Mouse (Mus musculus) embryonic stem cell, embryonic (primary cell): Measurements from ENCODE around the gene Sema6b.

Experiments
- CTCF ChIA-PET, 4 experiments: fragments of 300-600 bp in 2 of 4; fragments of 350-600 bp in 2 of 4; sonication (Branson Sonifier 250); formaldehyde crosslinking; loops; one replicate each; lab custom pipeline; 2022; ENCODE audit warnings: inconsistent platforms in 2 of 4; lab: Charles Lee
- POLR2A ChIA-PET, 4 experiments: fragments of 300-600 bp in 2 of 4; fragments of 350-600 bp in 2 of 4; sonication (Branson Sonifier 250); formaldehyde crosslinking; loops; one replicate each; lab custom pipeline; 2022; ENCODE audit warnings: antibody characterized with exemption in 4 of 4, inconsistent platforms in 1 of 4; lab: Charles Lee

Sema6b gene

GRCm38 (mm10) chr17:56132661-56133060, 7.5 kb downstream of the Sema6b start:
- CTCF ChIA-PET, result interaction anchor here in 3 of 4 experiments (0.9 to 3.1 kb wide), 4 partner anchors 12 to 123 kb away, joined by 3 to 16 read pairs (median 7); partner anchors contain the start of gene Lrg1 (in 1 of the 3)
- POLR2A ChIA-PET, result interaction anchor here in 1 of 4 experiments (0.6 kb wide), 1 partner anchor 8 kb away, joined by 3 read pairs; no protein-coding TSS in a partner anchor

GRCm38 (mm10) chr17:56131814-56132213, 8.3 kb downstream of the Sema6b start:
- CTCF ChIA-PET, result interaction anchor here (0.6 to 2.6 kb wide), 89 partner anchors 8 to 533 kb away, joined by 3 to 29 read pairs (median 4); partner anchors contain the start of genes Plin5 (in 3 of the 4), Sema6b (in 3 of the 4), Dpp9 (in 2 of the 4) and Chaf1a (in 1 of the 4)
- POLR2A ChIA-PET, result interaction anchor here in 3 of 4 experiments (0.6 to 1.9 kb wide), 24 partner anchors 8 to 427 kb away, joined by 3 to 9 read pairs (median 3); partner anchors contain the start of genes Chaf1a (in 1 of the 3), Hdgfl2 (in 1 of the 3), Plin5 (in 1 of the 3) and Sema6b (in 1 of the 3)

DNA sequence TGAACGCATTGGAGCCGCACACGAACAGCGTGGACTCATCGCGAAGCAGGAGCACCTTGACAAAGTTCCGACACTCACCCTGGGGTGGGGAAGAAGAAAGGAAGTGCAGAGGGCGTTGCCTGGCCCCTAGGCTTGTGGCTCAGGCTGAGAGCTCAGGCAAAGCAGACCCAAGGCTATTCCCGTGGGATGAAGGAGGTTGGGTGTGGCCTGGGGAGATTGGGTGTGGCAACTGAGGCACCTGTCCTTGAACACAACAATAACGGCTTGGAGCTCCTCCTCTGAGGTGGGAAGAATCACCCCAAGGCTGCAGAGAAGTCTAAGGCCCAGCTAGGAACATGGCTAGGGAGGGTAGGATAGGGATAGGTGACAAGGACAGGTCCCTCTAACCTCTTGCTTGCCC, 9.0 kb downstream of the Sema6b start:
- CTCF ChIA-PET, result interaction anchor here (0.5 to 2.6 kb wide), 100 partner anchors 8 to 533 kb away, joined by 3 to 29 read pairs (median 4); partner anchors contain the start of genes Plin5 (in 3 of the 4), Sema6b (in 3 of the 4), Chaf1a (in 1 of the 4) and Dpp9 (in 1 of the 4)
- POLR2A ChIA-PET, result interaction anchor here in 3 of 4 experiments (0.6 to 1.9 kb wide), 27 partner anchors 9 to 430 kb away, joined by 3 to 9 read pairs (median 3); partner anchors contain the start of genes Chaf1a (in 1 of the 3), Hdgfl2 (in 1 of the 3), Plin5 (in 1 of the 3) and Sema6b (in 1 of the 3)

DNA sequence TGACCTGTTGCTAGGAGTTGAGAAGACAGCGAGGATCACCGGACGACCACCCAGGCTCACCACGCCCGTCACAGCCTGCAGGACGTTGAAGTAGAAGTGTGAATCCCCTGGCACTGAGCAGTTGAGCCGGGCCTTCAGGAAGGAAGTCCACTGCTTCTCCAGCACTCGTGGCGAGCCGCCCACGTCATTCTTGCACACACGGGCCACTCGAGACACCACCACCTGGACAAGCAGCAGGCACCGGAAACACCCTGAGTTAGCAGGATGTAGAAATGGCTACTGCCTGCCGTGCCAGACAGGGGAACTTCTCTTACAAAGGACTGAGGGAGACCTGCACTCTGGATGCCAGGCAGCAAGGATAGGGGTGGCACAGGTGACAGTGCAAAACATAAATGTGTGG, 11.9 kb downstream of the Sema6b start:
- ChIA-PET CTCF (no interaction called here), POLR2A (no interaction called here)

DNA sequence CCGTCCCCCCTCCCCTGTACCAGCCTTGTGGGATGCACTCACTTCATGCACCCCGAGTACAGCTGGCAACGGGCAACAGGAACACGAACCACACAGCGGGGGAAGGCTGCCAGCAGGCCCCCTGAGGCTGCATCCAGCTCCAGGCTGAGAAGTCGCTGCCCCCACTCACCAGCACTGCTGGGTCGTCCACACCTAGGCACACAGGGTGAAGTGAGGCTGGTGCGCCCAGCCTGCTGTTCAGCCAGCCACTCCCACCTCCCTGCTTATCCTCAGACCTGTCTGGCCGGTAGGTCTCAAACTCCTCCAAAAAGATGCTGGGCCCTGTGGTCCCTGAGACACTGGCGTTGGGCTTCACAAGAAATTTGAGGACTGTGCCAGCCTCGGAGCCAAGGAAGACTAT, 14.0 kb downstream of the Sema6b start:
- CTCF ChIA-PET, result interaction anchor here in 3 of 4 experiments (0.5 to 1.7 kb wide), 7 partner anchors 8 to 505 kb away, joined by 3 to 8 read pairs (median 4); partner anchors contain the start of gene Plin5 (in 1 of the 3)
- POLR2A ChIA-PET, result interaction anchor here in 2 of 4 experiments (1.0 to 2.1 kb wide), 5 partner anchors 9 to 115 kb away, joined by 3 to 4 read pairs (median 3); partner anchors contain the start of gene Plin5 (in 1 of the 2)

- CTCF ChIA-PET, result interaction anchor here (0.6 to 1.8 kb wide), 69 partner anchors 9 to 763 kb away, joined by 3 to 18 read pairs (median 5); partner anchors contain the start of genes Dpp9 (in 2 of the 4), Sema6b (in 2 of the 4), Hdgfl2 (in 1 of the 4) and Kdm4b (in 1 of the 4)
- POLR2A ChIA-PET, result interaction anchor here (0.6 to 2.1 kb wide), 12 partner anchors 14 to 166 kb away, joined by 3 to 6 read pairs (median 4); partner anchors contain the start of gene Chaf1a (in 1 of the 4)
These were observed 14.9 kb downstream of the Sema6b start for GRCm38 (mm10) chr17:56125276-56125630.

DNA sequence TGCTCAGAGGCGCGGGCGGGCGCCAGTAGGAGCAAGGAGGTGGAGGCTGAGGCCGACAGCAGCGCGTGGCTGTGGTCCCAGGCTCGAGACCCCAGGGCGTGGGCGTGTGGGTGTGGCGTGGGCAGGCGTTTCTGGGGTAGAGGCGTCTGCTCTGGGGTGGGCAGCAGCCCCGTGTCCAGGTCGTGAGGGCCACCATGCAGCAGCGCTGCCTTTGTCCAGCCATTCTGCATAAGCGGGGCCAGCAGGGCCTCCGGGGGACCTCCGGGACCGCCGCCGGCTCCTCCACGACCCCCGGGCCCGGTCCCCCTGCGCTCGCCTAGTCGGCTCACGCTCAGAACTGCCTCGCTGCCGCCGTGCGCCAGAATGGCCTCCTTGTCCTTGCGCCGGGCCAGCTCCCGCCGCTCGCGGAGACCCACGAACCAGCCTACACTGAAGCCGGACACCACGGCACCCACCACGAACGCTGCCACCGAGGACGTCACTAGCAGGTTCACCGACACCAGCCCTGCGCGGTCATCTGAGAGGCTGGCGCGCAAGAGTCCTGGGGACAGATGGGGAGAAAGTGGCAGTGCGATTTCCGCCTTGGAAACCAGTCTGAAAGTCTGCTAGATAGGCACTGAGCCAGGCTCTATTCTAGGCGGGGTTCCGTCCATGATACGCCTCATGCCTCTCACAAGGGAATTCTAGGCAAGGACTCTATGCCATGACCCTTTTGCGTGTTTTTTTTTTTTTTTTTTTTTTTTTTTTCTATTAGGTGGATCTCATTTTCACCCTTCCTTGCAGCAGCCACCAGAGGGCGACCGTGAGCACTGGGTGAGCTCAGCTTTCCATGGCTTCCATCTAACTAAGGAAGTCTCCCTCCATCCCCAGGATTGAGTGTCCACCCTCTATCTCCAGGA, 15.5 kb downstream of the Sema6b start:
- CTCF ChIA-PET, result interaction anchor here (0.6 to 1.8 kb wide), 69 partner anchors 9 to 763 kb away, joined by 3 to 18 read pairs (median 5); partner anchors contain the start of genes Dpp9 (in 2 of the 4), Sema6b (in 2 of the 4), Hdgfl2 (in 1 of the 4) and Kdm4b (in 1 of the 4)

DNA sequence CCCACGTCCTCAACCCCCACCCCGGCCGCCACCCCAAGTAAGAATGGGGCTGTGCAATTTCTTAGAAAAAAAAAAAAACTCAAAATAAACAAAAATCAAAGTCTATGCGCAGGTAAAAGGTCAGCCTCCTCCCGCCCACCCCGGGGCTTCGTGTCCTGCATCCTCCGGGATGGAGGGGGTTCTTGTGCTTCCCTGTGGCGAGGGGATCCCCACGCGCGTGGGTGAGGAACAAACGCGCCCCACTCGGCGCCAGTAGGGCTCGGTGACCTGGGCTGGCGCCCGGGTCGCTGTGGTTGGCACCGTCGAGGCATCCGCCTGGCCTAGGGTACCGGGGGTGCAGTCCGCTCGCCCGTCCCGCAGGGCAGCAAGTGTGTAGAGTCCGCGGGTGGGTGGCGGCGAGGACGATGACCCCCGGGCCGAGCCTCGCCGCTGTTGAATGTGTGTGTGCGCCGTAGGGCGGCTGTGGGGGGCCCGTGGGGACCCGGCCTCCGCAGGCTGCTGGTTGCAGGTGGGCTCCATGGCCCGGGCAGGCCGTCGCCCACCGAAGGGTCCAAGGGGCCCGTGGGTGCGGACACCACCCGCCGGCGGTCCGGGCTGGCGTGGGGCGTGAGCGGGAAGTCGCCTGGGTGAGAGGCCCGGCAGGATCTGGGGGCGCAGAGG, 16.3 kb downstream of the Sema6b start:
- CTCF ChIA-PET, result interaction anchor here in 3 of 4 experiments (0.6 to 1.8 kb wide), 12 partner anchors 8 to 227 kb away, joined by 3 to 18 read pairs (median 4); no protein-coding TSS in a partner anchor

More for the DNA sequence above, 15.5 kb downstream of the Sema6b start:
- POLR2A ChIA-PET, result interaction anchor here (0.6 to 2.1 kb wide), 11 partner anchors 13 to 167 kb away, joined by 3 to 6 read pairs (median 4); partner anchors contain the start of gene Chaf1a (in 1 of the 4)

DNA sequence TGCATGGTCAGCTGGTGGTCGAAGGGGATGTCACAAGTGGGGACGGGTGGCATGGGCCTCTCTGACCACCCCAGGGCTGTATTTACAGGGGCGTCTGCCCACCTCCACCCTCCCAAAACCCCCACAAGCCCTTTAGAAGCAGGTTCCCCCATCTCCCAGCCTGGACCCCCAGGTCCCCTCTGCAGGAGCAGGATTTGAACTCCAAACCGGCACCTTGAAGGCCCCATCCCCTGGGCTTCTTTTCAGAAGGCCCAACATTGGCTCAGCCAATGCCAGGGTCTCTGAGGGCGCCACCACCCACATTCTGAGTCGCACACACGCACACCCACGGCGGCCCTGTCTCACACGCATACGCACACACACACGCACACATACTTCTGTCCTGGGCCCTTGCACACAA, 17.0 kb downstream of the Sema6b start:
- POLR2A ChIA-PET, result no interaction called here
- CTCF ChIA-PET, result interaction anchor here in 3 of 4 experiments (0.5 to 1.5 kb wide), 3 partner anchors 9 to 70 kb away, joined by 3 read pairs; no protein-coding TSS in a partner anchor

More for the DNA sequence above, 16.3 kb downstream of the Sema6b start:
- POLR2A ChIA-PET, result no interaction called here

DNA sequence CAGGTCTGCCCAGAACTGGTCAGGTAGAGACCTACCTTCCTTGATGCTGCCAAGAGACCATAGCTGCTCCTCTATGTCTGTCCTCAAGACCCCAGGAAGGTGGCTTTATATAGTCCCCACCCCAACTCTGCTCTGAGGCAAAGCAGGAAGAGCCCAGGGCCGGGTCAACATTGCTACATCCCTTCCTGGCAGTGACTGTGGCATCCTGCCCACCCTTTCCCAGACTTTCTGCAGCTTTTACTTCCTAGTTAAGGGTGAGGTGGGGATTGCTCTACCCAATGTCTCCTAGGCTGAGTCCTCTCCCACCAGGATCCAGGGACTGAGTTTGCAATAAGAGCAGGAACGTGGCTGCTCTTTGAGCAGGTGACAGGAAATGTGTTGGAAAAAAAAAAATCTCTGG, 18.3 kb downstream of the Sema6b start, which contains the start of gene Lrg1:
TSS of gene Lrg1 (minus strand) at position 176 of the 400 bp plus-strand sequence.
- CTCF ChIA-PET, result interaction anchor here in 3 of 4 experiments (1.0 to 2.5 kb wide), 6 partner anchors 8 to 12 kb away, joined by 3 to 11 read pairs (median 5); no protein-coding TSS in a partner anchor
- POLR2A ChIA-PET, result interaction anchor here in 2 of 4 experiments (0.7 to 1.4 kb wide), 4 partner anchors 13 to 244 kb away, joined by 3 read pairs; no protein-coding TSS in a partner anchor

GRCm38 (mm10) chr17:56119981-56120880, 19.9 kb downstream of the Sema6b start:
- POLR2A ChIA-PET, result interaction anchor here in 3 of 4 experiments (0.9 to 2.7 kb wide), 7 partner anchors 11 to 99 kb away, joined by 3 to 9 read pairs (median 4); partner anchors contain the start of genes Hdgfl2 (in 2 of the 3), Dpp9 (in 1 of the 3) and Ubxn6 (in 1 of the 3)

GRCm38 (mm10) chr17:56119431-56119830, 20.7 kb downstream of the Sema6b start:
- ChIA-PET POLR2A (interaction anchor here in 3 of 4 experiments (0.5 to 2.7 kb wide), 7 partner anchors 12 to 347 kb away, joined by 3 to 9 read pairs (median 3); partner anchors contain the start of gene Hdgfl2 (in 1 of the 3)), CTCF (interaction anchor here in 2 of 4 experiments (0.6 to 1.6 kb wide), 3 partner anchors 12 to 144 kb away, joined by 4 to 7 read pairs (median 4); no protein-coding TSS in a partner anchor)

More at GRCm38 (mm10) chr17:56119981-56120880, 19.9 kb downstream of the Sema6b start:
- CTCF ChIA-PET, result interaction anchor here (0.6 to 2.5 kb wide), 13 partner anchors 8 to 206 kb away, joined by 3 to 11 read pairs (median 5); partner anchors contain the start of genes Kdm4b (in 1 of the 4) and Sh3gl1 (in 1 of the 4)

- ChIA-PET POLR2A (interaction anchor here in 3 of 4 experiments (0.8 to 1.9 kb wide), 24 partner anchors 9 to 510 kb away, joined by 3 to 10 read pairs (median 3); partner anchors contain the start of genes Hdgfl2 (in 2 of the 3), Ubxn6 (in 2 of the 3), Chaf1a (in 1 of the 3) and Lonp1 (in 1 of the 3)), CTCF (interaction anchor here (0.6 to 1.5 kb wide), 17 partner anchors 8 to 240 kb away, joined by 3 to 10 read pairs (median 4); partner anchors contain the start of genes Sh3gl1 (in 2 of the 4), Fem1a (in 1 of the 4), Hdgfl2 (in 1 of the 4) and Plin4 (in 1 of the 4))
These were observed 22.9 kb downstream of the Sema6b start, which contains the start of gene Plin5 for GRCm38 (mm10) chr17:56117251-56117710. Plin5 (minus strand) TSS chr17:56117596.

- ChIA-PET CTCF (interaction anchor here in 3 of 4 experiments (0.6 to 1.4 kb wide), 6 partner anchors 9 to 161 kb away, joined by 3 to 9 read pairs (median 4); partner anchors contain the start of genes Sh3gl1 (in 1 of the 3) and Ticam1 (in 1 of the 3)), POLR2A (interaction anchor here in 2 of 4 experiments (0.6 kb wide), 2 partner anchors 26 to 228 kb away, joined by 3 to 4 read pairs; no protein-coding TSS in a partner anchor)
These were observed 23.9 kb downstream of the Sema6b start for GRCm38 (mm10) chr17:56116193-56116592.

GRCm38 (mm10) chr17:56112743-56113142, 27.4 kb downstream of the Sema6b start:
- POLR2A ChIA-PET, result interaction anchor here in 1 of 4 experiments (1.0 to 1.9 kb wide), 4 partner anchors 13 to 142 kb away, joined by 3 to 4 read pairs (median 3); partner anchors contain the start of gene Hdgfl2
- CTCF ChIA-PET, result interaction anchor here in 3 of 4 experiments (1.0 to 2.6 kb wide), 15 partner anchors 8 to 440 kb away, joined by 3 to 18 read pairs (median 5); no protein-coding TSS in a partner anchor
